Comparison of ENCODE assay signal across 8 mouse cellular contexts in the genomic region with DNA sequence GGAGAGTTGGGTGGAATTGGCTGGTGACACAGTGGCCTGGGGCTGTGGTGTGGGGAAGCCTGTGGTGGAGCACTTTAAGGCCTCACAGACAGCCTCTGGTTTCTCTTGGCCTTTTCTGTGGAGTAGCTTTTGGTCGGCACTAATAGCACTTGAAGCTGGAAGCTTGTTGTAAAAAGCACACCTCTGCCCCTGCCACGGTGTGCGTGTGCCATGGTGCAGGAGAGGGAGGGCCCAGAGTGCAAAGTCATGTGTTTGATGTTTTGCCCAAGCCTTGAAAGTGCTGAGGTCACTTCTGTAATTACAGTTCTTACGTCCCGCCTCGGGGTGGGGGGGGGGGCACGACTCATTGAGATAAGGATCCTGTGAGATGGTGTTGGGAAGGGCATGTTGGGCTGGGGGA. TPM values are rescaled to one million over a fixed set of nuclear protein-coding genes. Genes with fewer than 3 reads are reported as not detected.
A peak's percentile ranks its signal among the peaks of the same experiment; 100 is the strongest.
DNase-seq lines count a peak whose midpoint lies in the region; ATAC-seq and TF ChIP-seq lines count a peak whose summit lies in the region.

No protein-coding gene starts in this region.

- no peak for TF ChIP-seq CTCF in E14TG2a.4 (conservative IDR thresholded peaks at IDR 0.05; ENCODE audit: low read length)

- H3K4me2 ChIP-seq in hindbrain, embryonic 12.5 days (replicated peaks): peak overlapping the region; percentile 96

- H3K4me1 ChIP-seq in erythroblast, embryonic 14.5 days (ENCODE audit: control insufficient read depth): peaks cover 14% of the 10 kb centered on the region
- peaks cover 52% of the 10 kb centered on the region for H3K4me1 ChIP-seq in E14TG2a.4 (replicated peaks; ENCODE audit: low read depth, low read length)
- H3K4me1 ChIP-seq in hindbrain, embryonic 12.5 days: peaks cover 50% of the 10 kb centered on the region

- ATAC-seq in erythroblast, adult 5-6 weeks (replicated peaks; ENCODE audit: low FRiP score, poor library complexity, severe bottlenecking): no peak
- no peak for ATAC-seq in hindbrain, embryonic 12.5 days (ENCODE audit: low FRiP score)
- ATAC-seq in megakaryocyte, adult 5-6 weeks (ENCODE audit: poor library complexity, severe bottlenecking): peak; percentile 50

- DNase-seq in urinary bladder, adult 2 months (ENCODE audit: low spot score): no peak
- no peak for DNase-seq in left cerebral cortex, postnatal 36 days (ENCODE audit: low spot score in 2 of 2)
- DNase-seq in right cerebral cortex, adult 18-20 months: no peak

- H3K27ac ChIP-seq in hindbrain, embryonic 12.5 days: peak overlapping the region; percentile 94

- peak overlapping the region; percentile 98 for H3K9ac ChIP-seq in hindbrain, embryonic 12.5 days

- H3K27me3 ChIP-seq in erythroblast, embryonic 14.5 days (ENCODE audit: control insufficient read depth): peaks cover 56% of the 10 kb centered on the region
- H3K27me3 ChIP-seq in E14TG2a.4 (ENCODE audit: insufficient read depth, low read length): peaks cover 48% of the 10 kb centered on the region
- H3K27me3 ChIP-seq in hindbrain, embryonic 12.5 days: peaks cover 14% of the 10 kb centered on the region

- peak overlapping the region; percentile 66 for H3K4me3 ChIP-seq in erythroblast, embryonic 14.5 days (replicated peaks)
- H3K4me3 ChIP-seq in E14TG2a.4 (replicated peaks; ENCODE audit: low read length): peak overlapping the region; percentile 98
- H3K4me3 ChIP-seq in hindbrain, embryonic 12.5 days: peak overlapping the region; percentile 97

- H3K36me3 ChIP-seq in erythroblast, embryonic 14.5 days (ENCODE audit: control insufficient read depth): peaks cover 24% of the 10 kb centered on the region
- H3K36me3 ChIP-seq in E14TG2a.4 (ENCODE audit: insufficient read depth, low read length): peaks cover 46% of the 10 kb centered on the region
- H3K36me3 ChIP-seq in hindbrain, embryonic 12.5 days: peaks cover 33% of the 10 kb centered on the region

- 8% methylated on average over 7 of the region's 7 CpGs for WGBS in hindbrain, embryonic 12.5 days

- intact Hi-C loops in left cerebral cortex, postnatal 36 days (cut with DNase I): no loop called here

- H3K9me3 ChIP-seq in erythroblast, embryonic 14.5 days (ENCODE audit: control insufficient read depth, low read length): no peaks in the 10 kb centered on the region
- no peaks in the 10 kb centered on the region for H3K9me3 ChIP-seq in E14TG2a.4 (ENCODE audit: low read length)
- H3K9me3 ChIP-seq in hindbrain, embryonic 12.5 days (replicated peaks): no peaks in the 10 kb centered on the region

RNA-seq across cellular contexts. Expression of gene Cbx2, which starts 1.5 kb away (rescaled TPM):
- 0.09 and 0.10 TPM in 2 replicates for polyA plus RNA-seq in erythroblast, embryonic 14.5 days (2012)
- 0.19 and 0.42 TPM in 2 replicates for total RNA-seq in erythroblast, adult 5-6 weeks (2015; ENCODE audit: low replicate concordance)
- not detected in 2 replicates for total RNA-seq in erythroblast, adult 5-6 weeks (2017; ENCODE audit: low replicate concordance)
- 60.5 and 62.5 TPM in 2 replicates for polyA plus RNA-seq in hindbrain, embryonic 12.5 days (2016; fragmentation: Nextera tagmentation; extraction: Ambion mirVana)
- 1.5 and 1.6 TPM in 2 replicates for total RNA-seq in megakaryocyte, adult 5-6 weeks (2015)
- total RNA-seq in megakaryocyte, adult 5-6 weeks (2017): 2.8 TPM in 2 replicates
- 3.0 TPM in 2 replicates for polyA plus RNA-seq in urinary bladder, adult 2 months (2012; rRNA removed)
- 1 to 10 TPM; 2.6 to 2.7 TPM for total RNA-seq in left cerebral cortex, postnatal 36 days (2021)

RNA-seq across cellular contexts. Expression of gene Cbx8, which starts 16.5 kb away (rescaled TPM):
- polyA plus RNA-seq in erythroblast, embryonic 14.5 days (2012): 0.20 and 0.42 TPM in 2 replicates
- total RNA-seq in erythroblast, adult 5-6 weeks (2015; ENCODE audit: low replicate concordance): 0.38 and 0.42 TPM in 2 replicates
- total RNA-seq in erythroblast, adult 5-6 weeks (2017; ENCODE audit: low replicate concordance): 0.70 and 1.4 TPM in 2 replicates
- 9.9 and 11.6 TPM in 2 replicates for polyA plus RNA-seq in hindbrain, embryonic 12.5 days (2016; fragmentation: Nextera tagmentation; extraction: Ambion mirVana)
- 3.2 and 5.6 TPM in 2 replicates for total RNA-seq in megakaryocyte, adult 5-6 weeks (2015)
- 3.0 and 3.6 TPM in 2 replicates for total RNA-seq in megakaryocyte, adult 5-6 weeks (2017)
- 5.4 and 6.8 TPM in 2 replicates for polyA plus RNA-seq in urinary bladder, adult 2 months (2012; rRNA removed)
- total RNA-seq in left cerebral cortex, postnatal 36 days (2021): 10 to 100 TPM; 12.3 to 16.0 TPM

RNA-seq across cellular contexts. Expression of gene Enpp7, which starts 36.3 kb away (rescaled TPM):
- polyA plus RNA-seq in erythroblast, embryonic 14.5 days (2012): not detected in 2 replicates
- not detected in 2 replicates for total RNA-seq in erythroblast, adult 5-6 weeks (2015; ENCODE audit: low replicate concordance)
- not detected in 2 replicates for total RNA-seq in erythroblast, adult 5-6 weeks (2017; ENCODE audit: low replicate concordance)
- not detected in 2 replicates for polyA plus RNA-seq in hindbrain, embryonic 12.5 days (2016; fragmentation: Nextera tagmentation; extraction: Ambion mirVana)
- not detected in 2 replicates for total RNA-seq in megakaryocyte, adult 5-6 weeks (2015)
- total RNA-seq in megakaryocyte, adult 5-6 weeks (2017): not detected in 2 replicates
- polyA plus RNA-seq in urinary bladder, adult 2 months (2012; rRNA removed): 0.08 TPM in 1 of 2 replicates, not detected in the other
- not detected for total RNA-seq in left cerebral cortex, postnatal 36 days (2021)
